Mouse (Mus musculus): ENCODE results near the gene Luc7l3. TPM values are rescaled to one million over a fixed set of nuclear protein-coding genes. Genes with fewer than 3 reads are reported as not detected.

Luc7l3 gene
- total RNA-seq, 2 experiments from 2014 or later, result 188 to 289 TPM

DNA sequence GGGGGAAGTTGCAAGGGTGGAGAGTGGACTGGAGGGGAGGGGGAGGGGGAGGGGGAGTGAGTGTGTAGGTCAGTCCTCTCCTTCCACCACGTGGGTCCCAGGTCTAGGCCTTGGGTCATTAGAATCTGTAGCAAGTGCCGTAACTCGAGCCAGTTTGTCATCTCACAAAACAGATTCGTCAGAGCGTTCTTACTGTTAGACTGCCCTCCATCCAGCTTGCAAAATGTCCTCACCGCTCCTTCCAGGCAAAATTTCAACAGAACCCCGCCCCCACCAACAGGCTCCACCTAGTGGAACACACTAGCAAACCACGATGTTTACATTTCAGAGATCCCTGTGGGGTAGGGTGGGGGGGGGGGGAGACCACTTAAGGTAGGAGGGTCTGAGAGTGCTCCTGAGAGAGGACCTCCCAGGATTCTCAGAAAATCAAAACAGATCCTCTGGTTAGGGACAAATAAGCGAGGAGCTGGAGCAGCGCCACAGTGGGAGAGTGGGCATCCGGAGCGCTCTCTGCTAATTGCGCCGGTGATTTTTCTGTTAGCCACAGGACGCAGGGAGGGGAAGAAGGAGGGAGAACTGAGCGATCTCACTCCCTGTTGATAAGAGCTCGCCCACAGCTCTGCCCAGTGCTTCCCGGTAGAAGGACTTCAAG, 56.5 kb downstream of the Luc7l3 start:
- ATAC-seq (replicated peaks; ENCODE audit: poor library complexity), result peak; percentile 70

DNA sequence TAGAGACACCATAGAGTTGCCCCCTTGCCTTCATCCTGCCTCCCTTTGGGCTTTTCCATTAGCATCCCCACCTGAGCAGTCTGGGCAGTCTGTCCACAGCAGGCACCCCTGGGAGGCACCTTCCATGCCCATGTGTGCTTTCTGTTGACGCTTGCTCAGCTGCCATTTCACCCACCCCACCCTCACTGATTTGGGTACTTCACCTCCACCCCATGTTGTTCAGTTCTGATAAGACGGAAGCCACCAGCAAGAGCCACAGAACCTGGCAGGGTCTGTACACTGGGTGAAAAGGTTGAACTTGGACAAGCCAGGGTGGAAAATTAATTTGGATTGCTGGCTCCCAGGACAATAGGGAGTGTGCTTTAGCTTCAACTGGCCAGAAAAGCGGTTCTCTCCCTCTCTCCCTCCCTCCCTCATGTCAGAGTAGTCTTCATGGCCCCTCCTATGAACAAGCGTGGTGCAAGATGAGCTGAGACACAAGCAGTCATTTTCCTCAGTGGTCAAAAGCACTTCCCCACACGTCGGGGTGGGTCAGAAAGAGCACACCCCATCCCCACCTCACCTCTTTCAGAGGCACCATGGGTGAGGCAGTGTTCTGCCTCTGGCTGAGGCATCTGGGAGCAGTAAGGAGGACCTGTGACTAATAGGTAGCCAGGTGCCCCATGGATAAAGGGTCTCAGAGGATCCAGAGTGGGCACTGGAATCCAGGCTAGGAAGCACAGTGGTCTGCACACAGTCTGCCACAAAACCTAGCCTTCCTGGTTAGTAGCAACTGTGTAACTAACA, 60.0 kb downstream of the Luc7l3 start:
- ATAC-seq (replicated peaks; ENCODE audit: poor library complexity), result peak; percentile 56

DNA sequence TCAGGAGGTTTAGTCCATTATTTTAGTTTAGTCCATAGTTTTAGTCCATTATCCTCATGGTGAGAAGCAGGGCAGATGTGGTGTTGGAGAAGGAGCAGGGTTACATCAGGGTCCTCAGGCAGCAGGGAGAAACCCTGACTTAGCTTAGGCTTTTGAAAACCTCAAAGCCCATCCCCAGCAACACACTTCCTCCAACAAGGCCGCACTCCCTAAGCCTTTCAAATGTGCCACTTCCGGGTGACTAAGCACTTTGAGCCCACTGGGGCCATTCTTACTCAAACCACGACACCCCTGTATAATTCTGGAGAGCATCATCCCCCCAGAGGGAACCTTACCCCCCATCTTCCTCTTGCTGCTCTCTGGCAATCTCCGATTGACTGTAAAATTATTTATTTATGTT, 62.0 kb downstream of the Luc7l3 start:
- peak; percentile 79 for ATAC-seq (replicated peaks; ENCODE audit: poor library complexity)

DNA sequence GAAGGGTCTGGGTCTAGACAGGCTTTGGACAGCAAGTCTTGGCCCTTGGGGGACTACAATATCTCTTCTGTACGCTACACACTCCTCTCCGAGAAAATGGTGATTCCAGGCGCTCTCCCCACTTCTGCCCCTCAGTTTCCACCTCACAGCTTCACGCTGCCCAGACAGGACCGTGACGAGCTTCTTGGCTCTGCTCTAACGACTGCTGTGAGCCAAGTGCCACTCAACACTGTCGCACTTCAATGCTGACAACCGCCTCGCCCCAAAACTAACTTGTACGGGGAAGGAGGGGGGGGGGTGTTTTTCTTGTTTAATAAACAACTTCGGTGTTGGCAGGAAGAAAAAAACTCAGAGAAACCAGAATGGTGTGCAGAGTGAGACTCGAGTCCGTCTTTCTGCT, 63.8 kb downstream of the Luc7l3 start:
- no peak for ATAC-seq (replicated peaks; ENCODE audit: poor library complexity)

DNA sequence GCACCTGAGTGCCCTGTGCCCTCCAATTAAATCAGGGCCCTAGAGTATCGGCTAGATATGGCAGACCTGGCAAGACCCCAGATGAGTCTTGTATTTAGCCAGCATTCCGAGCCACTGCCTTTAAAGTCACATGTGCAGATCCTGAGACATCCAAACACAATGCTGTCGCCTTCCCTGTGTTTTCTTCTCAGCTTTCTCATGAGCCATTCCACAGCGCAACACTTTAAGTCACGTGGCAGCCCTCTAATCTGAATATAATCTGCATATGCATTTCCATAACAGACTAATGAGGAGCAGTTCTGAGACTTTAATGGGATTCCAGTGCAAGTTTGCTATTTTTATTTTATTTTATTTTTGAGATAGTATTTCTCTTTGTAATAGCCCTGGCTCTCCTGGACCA, 66.1 kb downstream of the Luc7l3 start:
- no peak for ATAC-seq (replicated peaks; ENCODE audit: poor library complexity)

DNA sequence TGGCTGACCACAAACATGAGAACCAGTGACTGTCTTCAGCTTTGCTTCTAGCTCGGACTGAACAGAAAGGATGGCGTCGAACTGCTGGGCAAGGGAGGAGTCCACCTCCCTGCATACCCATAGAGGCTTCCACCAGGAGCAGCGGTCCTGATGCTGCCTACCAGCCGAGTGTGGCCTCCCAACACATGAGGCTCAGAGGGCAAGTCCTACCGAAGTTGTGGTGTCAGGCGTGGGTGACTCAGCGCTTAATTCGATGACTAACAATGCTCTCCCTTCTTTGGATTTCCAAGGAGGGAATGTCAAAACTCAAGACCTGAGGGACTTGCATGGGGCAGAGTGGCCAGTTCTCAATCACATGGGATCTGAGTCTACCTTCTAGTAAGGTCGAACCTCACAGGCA, 68.1 kb downstream of the Luc7l3 start:
- ATAC-seq (replicated peaks; ENCODE audit: poor library complexity), result peak; percentile 54

DNA sequence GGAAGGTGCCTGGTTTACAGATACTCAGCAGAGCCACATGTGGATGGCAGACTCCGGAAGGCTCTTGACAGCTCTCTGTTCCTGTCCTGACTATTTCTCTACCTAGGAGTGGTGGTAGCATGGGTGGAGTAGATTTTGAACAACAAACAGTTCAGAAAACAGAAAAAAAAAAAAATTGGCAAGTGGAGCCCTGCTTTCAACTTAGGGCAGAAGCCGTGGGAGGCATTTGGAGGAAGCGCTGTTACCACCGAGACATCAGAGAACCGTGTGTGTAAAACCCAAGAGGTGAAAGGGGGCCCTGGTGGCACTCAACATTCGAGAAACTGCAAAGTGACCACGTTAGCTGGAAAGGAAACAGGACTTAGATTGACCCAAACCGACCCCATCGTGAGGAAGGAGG, 68.6 kb downstream of the Luc7l3 start:
- ATAC-seq (replicated peaks; ENCODE audit: poor library complexity), result no peak

DNA sequence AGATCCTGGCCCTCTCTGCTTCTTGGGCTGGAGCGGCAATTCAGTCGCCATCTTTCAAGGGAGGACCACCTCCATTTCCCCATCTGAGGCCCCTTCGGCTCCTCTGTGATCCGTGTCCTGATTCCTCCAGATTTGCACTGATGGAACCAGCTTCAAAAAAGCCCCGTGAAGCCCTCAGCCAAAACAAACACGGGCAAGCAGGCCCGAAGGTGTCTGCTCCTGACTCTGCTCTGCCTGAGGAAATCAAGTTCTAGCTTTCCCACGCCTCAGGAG, 75.1 kb downstream of the Luc7l3 start:
- no peak for ATAC-seq (replicated peaks; ENCODE audit: poor library complexity)

DNA sequence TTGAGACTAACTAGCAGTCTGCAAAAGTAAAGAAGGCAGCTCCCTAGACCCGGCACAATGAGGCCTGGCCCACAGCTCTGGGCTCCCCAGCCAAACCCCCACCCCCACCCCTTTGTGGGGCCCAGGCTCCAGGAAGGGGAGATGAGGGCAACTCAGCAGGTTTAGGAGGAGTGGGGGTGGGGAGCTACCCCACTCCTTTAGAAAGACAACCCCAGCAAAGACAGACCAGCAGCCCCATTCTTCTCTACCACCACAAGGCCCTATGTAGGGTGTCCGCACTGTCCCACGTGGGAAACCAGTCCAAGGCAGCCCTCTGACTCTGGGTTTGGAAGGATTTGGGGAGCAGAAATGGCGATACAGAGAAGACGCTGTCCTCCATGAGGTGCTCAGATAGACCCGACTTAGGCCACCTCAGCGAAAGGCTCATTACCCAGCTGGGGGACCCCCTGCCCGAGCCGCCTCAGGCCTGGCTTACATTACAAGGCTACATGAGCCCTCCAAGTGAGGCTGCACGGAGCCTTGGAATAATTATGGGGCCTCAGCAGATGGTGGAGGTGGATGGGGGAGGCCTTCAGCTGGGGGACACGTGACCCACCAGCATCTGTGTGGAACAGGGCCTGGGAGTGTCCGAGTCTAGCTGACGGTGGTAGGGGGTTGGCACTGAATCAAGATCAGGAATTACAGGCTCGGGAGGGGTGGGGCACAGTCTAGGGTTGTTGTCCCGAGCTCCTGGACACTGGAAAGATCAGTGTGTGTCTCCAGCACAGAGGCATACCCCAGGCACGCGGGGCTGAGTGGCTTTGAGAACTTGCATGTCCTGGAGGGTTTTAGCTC, 75.6 kb downstream of the Luc7l3 start, which contains the start of gene Wfikkn2:
Gene Wfikkn2, minus strand, starts transcription at position 51 of the 834 bp plus-strand sequence.
- ATAC-seq (replicated peaks; ENCODE audit: poor library complexity), result no peak

DNA sequence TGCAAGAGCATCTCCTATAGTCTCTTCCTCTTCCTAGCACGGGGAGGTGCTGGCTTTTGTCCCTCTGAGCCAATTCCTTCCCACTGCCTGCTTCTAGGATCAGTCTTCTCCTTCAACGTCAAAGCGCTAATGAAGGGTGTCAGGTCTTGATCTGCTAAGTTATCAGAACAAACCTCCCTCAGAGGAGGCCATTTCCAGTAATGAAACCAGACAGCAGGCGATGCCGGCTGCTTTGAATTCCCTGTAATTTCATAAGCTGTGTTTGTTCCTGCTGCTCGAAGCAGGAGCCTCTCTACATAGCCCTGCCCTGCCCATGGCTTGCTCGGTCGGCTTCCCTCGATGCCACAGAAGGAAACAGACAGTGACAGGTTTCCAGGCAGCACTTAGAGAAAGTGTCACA, 77.4 kb downstream of the Luc7l3 start:
- no peak for ATAC-seq (replicated peaks; ENCODE audit: poor library complexity)

DNA sequence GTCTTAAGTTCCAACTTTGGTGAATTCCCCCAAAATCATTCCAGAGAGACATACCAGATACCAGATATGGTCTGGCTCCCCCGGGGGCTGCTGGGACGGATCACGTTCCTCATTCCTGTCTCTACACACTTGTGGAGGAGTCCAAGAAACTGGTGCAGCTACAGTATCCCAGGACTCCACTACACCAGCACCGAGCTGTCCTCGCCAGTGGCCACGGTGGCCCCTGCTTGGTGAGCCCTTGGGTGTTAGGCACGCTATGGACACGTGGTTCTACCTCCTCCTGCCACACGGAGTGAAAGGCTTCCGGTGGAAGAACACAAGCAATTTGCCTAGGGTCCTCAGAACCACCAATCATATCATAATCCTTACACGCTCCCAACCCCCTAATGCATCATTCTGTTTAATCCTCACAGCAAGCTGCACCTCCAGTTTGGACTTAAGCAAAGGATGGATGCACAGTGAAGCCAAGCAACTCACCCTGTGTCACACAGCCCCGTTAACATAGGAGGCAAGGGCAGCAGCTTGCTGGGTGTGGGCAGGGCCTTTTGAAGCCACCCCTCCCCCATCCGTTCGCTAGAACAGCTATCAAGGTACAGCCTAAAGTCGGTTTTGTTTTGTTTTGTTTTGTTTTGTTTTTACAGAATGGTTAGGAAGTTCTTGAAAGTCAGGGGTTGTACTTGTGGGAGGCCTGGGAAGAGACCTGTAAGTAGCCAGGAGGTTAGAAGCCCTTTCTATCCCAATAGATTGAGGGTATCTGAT, 78.2 kb downstream of the Luc7l3 start:
- ATAC-seq (replicated peaks; ENCODE audit: poor library complexity), result peak; percentile 48

DNA sequence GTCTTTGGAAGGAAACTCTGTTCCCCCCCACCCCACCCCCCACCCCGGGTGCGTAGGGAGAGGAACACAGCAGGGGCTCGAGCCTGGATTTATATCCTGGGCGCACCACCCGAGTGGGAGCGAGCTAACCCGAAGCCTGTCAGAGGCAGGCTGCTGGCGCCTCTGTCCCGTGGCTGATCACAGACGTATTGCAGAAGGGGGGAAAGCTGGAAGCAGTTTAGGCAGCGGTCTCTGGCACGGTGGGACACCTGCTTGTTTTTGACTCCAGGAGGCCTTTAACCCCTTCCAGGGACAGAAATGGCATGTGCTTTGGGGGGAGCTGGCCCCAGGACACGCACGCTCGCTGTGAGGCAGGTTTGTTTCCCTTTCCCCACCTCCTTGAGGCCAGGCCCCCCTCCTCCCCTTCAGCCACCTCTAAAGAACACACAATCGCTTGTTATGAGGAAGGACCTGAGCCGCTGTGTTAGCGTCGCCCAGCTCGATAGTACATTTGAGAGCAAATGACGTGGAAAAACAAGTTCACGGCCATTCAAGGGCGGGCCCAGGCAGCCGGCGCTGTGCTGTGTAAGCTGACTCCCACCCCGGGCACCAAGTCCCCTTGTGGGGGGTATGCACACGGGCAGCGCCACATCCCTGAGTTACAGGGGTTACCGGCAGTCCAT, 78.9 kb downstream of the Luc7l3 start:
- peak; percentile 68 for ATAC-seq (replicated peaks; ENCODE audit: poor library complexity)

DNA sequence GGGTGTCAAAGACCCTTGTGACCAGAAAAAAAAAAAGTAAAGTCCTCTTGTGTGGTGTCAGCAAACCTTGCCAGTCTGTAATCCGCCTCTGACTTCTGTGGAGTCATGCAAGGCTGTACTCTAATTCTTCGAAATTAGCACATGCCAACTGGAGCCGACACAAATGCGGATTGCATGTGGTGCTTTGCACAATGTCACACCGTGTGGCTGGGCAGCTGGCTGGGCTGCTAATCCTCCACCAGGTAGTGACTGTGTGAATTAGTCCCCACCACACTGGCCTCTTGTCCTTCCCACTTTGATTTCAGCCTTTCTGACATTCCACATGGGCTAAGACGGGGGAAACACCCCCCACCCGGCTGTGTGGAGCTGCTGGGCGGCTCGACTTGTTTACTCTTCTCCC, 82.1 kb downstream of the Luc7l3 start:
- ATAC-seq (replicated peaks; ENCODE audit: poor library complexity), result no peak

DNA sequence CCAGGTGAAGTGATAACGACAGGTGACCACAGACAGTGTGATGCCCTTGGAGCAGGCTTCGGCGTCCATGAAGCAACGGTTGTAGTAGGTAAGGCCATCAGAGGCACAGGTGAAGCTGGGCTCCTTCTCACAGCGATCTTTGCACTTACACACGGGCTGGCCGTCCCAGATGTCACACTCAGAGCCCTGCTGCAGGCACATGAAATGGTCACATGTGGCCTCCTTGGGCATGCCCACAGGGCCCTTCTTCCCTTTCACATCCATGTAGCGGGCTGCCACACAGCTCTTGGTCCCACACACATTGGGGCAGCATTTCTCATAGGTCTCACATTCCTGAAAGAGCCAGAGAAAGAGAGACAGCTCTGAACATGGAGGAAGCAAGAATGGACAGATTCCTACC, 83.0 kb downstream of the Luc7l3 start:
- no peak for ATAC-seq (replicated peaks; ENCODE audit: poor library complexity)

Other genes with a start within 250 kb of the Luc7l3 start
- 8.3 and 9.4 TPM in 2 replicates for gene Tob1, start 110.5 kb downstream of the Luc7l3 start, total RNA-seq (2015)
- gene Tob1, start 110.5 kb downstream of the Luc7l3 start, total RNA-seq (2017), result 3.5 and 5.2 TPM in 2 replicates
- 0.52 TPM in 1 of 2 replicates, not detected in the other for gene Wfikkn2, start 76.0 kb downstream of the Luc7l3 start, total RNA-seq (2015)
- 0.21 and 0.27 TPM in 2 replicates for gene Wfikkn2, start 76.0 kb downstream of the Luc7l3 start, total RNA-seq (2017)
- gene Gm21885, start 40.1 kb downstream of the Luc7l3 start, total RNA-seq (2015), result not detected in 2 replicates
- not detected in 2 replicates for gene Gm21885, start 40.1 kb downstream of the Luc7l3 start, total RNA-seq (2017)
- 18.8 and 21.7 TPM in 2 replicates for gene Ankrd40, start 6.0 kb upstream of the Luc7l3 start, total RNA-seq (2015)
- gene Ankrd40, start 6.0 kb upstream of the Luc7l3 start, total RNA-seq (2017), result 59.6 and 77.8 TPM in 2 replicates
- 0.07 and 0.56 TPM in 2 replicates for gene Abcc3, start 71.0 kb upstream of the Luc7l3 start, total RNA-seq (2015)
- 0.17 TPM in 1 of 2 replicates, not detected in the other for gene Abcc3, start 71.0 kb upstream of the Luc7l3 start, total RNA-seq (2017)
- gene Cacna1g, start 152.2 kb upstream of the Luc7l3 start, total RNA-seq (2015), result not detected in 2 replicates
- gene Cacna1g, start 152.2 kb upstream of the Luc7l3 start, total RNA-seq (2017), result not detected in 2 replicates
- gene Spata20, start 164.2 kb upstream of the Luc7l3 start, total RNA-seq (2015), result not detected in 2 replicates
- not detected in 2 replicates for gene Spata20, start 164.2 kb upstream of the Luc7l3 start, total RNA-seq (2017)
- not detected in 2 replicates for gene Epn3, start 178.0 kb upstream of the Luc7l3 start, total RNA-seq (2015)
- gene Epn3, start 178.0 kb upstream of the Luc7l3 start, total RNA-seq (2017), result 0.03 TPM in 1 of 2 replicates, not detected in the other
- not detected in 2 replicates for gene Mycbpap, start 199.8 kb upstream of the Luc7l3 start, total RNA-seq (2015)
- gene Mycbpap, start 199.8 kb upstream of the Luc7l3 start, total RNA-seq (2017), result 0.20 and 2.5 TPM in 2 replicates
- 4.4 and 5.0 TPM in 2 replicates for gene Rsad1, start 227.3 kb upstream of the Luc7l3 start, total RNA-seq (2015)
- 5.0 and 6.2 TPM in 2 replicates for gene Rsad1, start 227.3 kb upstream of the Luc7l3 start, total RNA-seq (2017)
- not detected in 2 replicates for gene Chad, start 243.1 kb upstream of the Luc7l3 start, total RNA-seq (2015)
- gene Chad, start 243.1 kb upstream of the Luc7l3 start, total RNA-seq (2017), result not detected in 2 replicates

All from megakaryocyte progenitor cell, adult 5-6 weeks (primary cell).